ENCODE assay signal across 14 mouse cellular contexts in genomic region chr14:55579511-55580496, GRCm38 (mm10). TPM values are rescaled to one million over a fixed set of nuclear protein-coding genes. Genes with fewer than 3 reads are reported as not detected.
DNase-seq lines count a peak whose midpoint lies in the region; ATAC-seq and TF ChIP-seq lines count a peak whose summit lies in the region.
"Had no signal": no experiment of that assay in that cellular context is flagged by ENCODE, and none has a peak within 500 bp of the region (broad histone marks: within the 10 kb centered on the region; RNA-seq: fewer than 3 reads in every experiment).

No protein-coding gene starts in this region.

- 0 out of 2 replicates have a peak overlapping the region, but pooled peaks have one; percentile 73 for H3K4me2 ChIP-seq in embryonic facial prominence, embryonic 13.5 days
- H3K4me2 ChIP-seq in intestine, embryonic 15.5 days (replicated peaks): peak overlapping the region; percentile 79; the same call in 1 of the 2 replicates
- H3K4me2 ChIP-seq in intestine, embryonic 16.5 days (ENCODE audit: low read depth, low read length): no peak overlapping the region
- H3K4me2 ChIP-seq in liver, embryonic 14.5 days (ENCODE audit: low read depth): peak overlapping the region; percentile 70; the same call in 1 of the 2 replicates

- 0 out of 2 replicates have a peak overlapping the region, but pooled peaks have one; percentile 3 for H3K4me3 ChIP-seq in embryonic facial prominence, embryonic 13.5 days
- H3K4me3 ChIP-seq in embryonic facial prominence, embryonic 10.5 days: no peak overlapping the region
- no peak overlapping the region for H3K4me3 ChIP-seq in intestine, embryonic 15.5 days (replicated peaks)
- H3K4me3 ChIP-seq in intestine, embryonic 16.5 days (ENCODE audit: low read length): no peak overlapping the region
- H3K4me3 ChIP-seq in E14TG2a.4 (replicated peaks; ENCODE audit: low read length): peak overlapping the region; percentile 13; the same call in 1 of the 2 replicates
- no peak overlapping the region for H3K4me3 ChIP-seq in liver, embryonic 14.5 days (ENCODE audit: insufficient read depth in 1 of 2, low read depth in 2 of 2, low read length in 2 of 2)

- H3K36me3 ChIP-seq in embryonic facial prominence, embryonic 13.5 days: peaks cover 26% of the 10 kb centered on the region
- peaks cover 24% of the 10 kb centered on the region for H3K36me3 ChIP-seq in embryonic facial prominence, embryonic 10.5 days (replicated peaks)
- peaks cover 13% of the 10 kb centered on the region for H3K36me3 ChIP-seq in intestine, embryonic 15.5 days
- H3K36me3 ChIP-seq in intestine, embryonic 16.5 days (ENCODE audit: control insufficient read depth, insufficient read depth, low read length): peaks cover 13% of the 10 kb centered on the region
- H3K36me3 ChIP-seq in E14TG2a.4 (ENCODE audit: insufficient read depth, low read length): peaks cover 24% of the 10 kb centered on the region
- peaks cover 3% of the 10 kb centered on the region for H3K36me3 ChIP-seq in liver, embryonic 14.5 days (replicated peaks; ENCODE audit: control insufficient read depth, insufficient read depth, low read depth)

- H3K27me3 ChIP-seq in embryonic facial prominence, embryonic 13.5 days: peaks cover 7% of the 10 kb centered on the region; the same call in 1 of the 2 replicates
- H3K27me3 ChIP-seq in embryonic facial prominence, embryonic 10.5 days (replicated peaks; ENCODE audit: low read depth, poor library complexity, severe bottlenecking): peaks cover 11% of the 10 kb centered on the region
- no peaks in the 10 kb centered on the region for H3K27me3 ChIP-seq in intestine, embryonic 15.5 days (replicated peaks)
- no peaks in the 10 kb centered on the region for H3K27me3 ChIP-seq in intestine, embryonic 16.5 days (replicated peaks; ENCODE audit: control insufficient read depth, insufficient read depth, low read length)
- peaks cover 5% of the 10 kb centered on the region for H3K27me3 ChIP-seq in E14TG2a.4 (ENCODE audit: insufficient read depth, low read length)
- H3K27me3 ChIP-seq in liver, embryonic 14.5 days (ENCODE audit: control insufficient read depth, insufficient read depth, low read length): no peaks in the 10 kb centered on the region
- H3K27me3 ChIP-seq: embryonic facial prominence, embryonic 12.5 days had no signal

- H3K9me3 ChIP-seq in embryonic facial prominence, embryonic 13.5 days: no peaks in the 10 kb centered on the region
- H3K9me3 ChIP-seq in embryonic facial prominence, embryonic 10.5 days: no peaks in the 10 kb centered on the region
- no peaks in the 10 kb centered on the region for H3K9me3 ChIP-seq in intestine, embryonic 15.5 days
- H3K9me3 ChIP-seq in intestine, embryonic 16.5 days (ENCODE audit: control insufficient read depth, low read length): no peaks in the 10 kb centered on the region
- H3K9me3 ChIP-seq in E14TG2a.4 (ENCODE audit: low read length): no peaks in the 10 kb centered on the region
- H3K9me3 ChIP-seq in liver, embryonic 14.5 days (ENCODE audit: control insufficient read depth, low read length): no peaks in the 10 kb centered on the region
- H3K9me3 ChIP-seq: embryonic facial prominence, embryonic 12.5 days had no signal

- TF ChIP-seq EP300 in liver, embryonic 14.5 days (IDR thresholded peaks at IDR 0.05; ENCODE audit: low read depth): no peak

- H3K27ac ChIP-seq in embryonic facial prominence, embryonic 13.5 days: no peak overlapping the region
- H3K27ac ChIP-seq in embryonic facial prominence, embryonic 10.5 days (replicated peaks): no peak overlapping the region
- no peak overlapping the region for H3K27ac ChIP-seq in intestine, embryonic 15.5 days
- H3K27ac ChIP-seq in intestine, embryonic 16.5 days (ENCODE audit: low read length): no peak overlapping the region
- H3K27ac ChIP-seq in liver, embryonic 14.5 days: no peak overlapping the region
- H3K27ac ChIP-seq: embryonic facial prominence, embryonic 12.5 days had no signal

- no peak for DNase-seq in embryonic facial prominence, embryonic 10.5 days (ENCODE audit: low spot score)
- DNase-seq in liver, embryonic 14.5 days (ENCODE audit: low read depth in 3 of 3, low spot score in 3 of 3): no peak
- DNase-seq in thymus, adult 18-20 months: no peak
- DNase-seq in embryo, embryonic 11 days: no peak
- DNase-seq: cerebellum, postnatal 14 days; gastrocnemius, postnatal 25 days; kidney, adult 2 months; lung, adult 18-20 months had no signal

- peaks cover 20% of the 10 kb centered on the region for H3K4me1 ChIP-seq in embryonic facial prominence, embryonic 13.5 days
- H3K4me1 ChIP-seq in embryonic facial prominence, embryonic 10.5 days: peaks cover 36% of the 10 kb centered on the region
- H3K4me1 ChIP-seq in intestine, embryonic 15.5 days (replicated peaks): peaks cover 13% of the 10 kb centered on the region
- peaks cover 18% of the 10 kb centered on the region for H3K4me1 ChIP-seq in intestine, embryonic 16.5 days (ENCODE audit: control insufficient read depth, insufficient read depth, low read length)
- peaks cover 70% of the 10 kb centered on the region for H3K4me1 ChIP-seq in E14TG2a.4 (replicated peaks; ENCODE audit: low read depth, low read length)
- peaks cover 14 to 23% of the 10 kb centered on the region in 2 experiments for H3K4me1 ChIP-seq in liver, embryonic 14.5 days (replicated peaks; ENCODE audit: control insufficient read depth in 2 of 2, insufficient read depth in 2 of 2, low read length in 1 of 2)

- WGBS in embryonic facial prominence, embryonic 13.5 days: 84% methylated on average over 23 of the region's 23 CpGs
- WGBS in embryonic facial prominence, embryonic 10.5 days: 85% methylated on average over 23 of the region's 23 CpGs
- WGBS in intestine, embryonic 15.5 days: 87% methylated on average over 23 of the region's 23 CpGs
- WGBS in intestine, embryonic 16.5 days: 86% methylated on average over 23 of the region's 23 CpGs
- 83% methylated on average over 23 of the region's 23 CpGs for WGBS in liver, embryonic 14.5 days (ENCODE audit: insufficient replicate concordance)

- H3K9ac ChIP-seq in embryonic facial prominence, embryonic 13.5 days: no peak overlapping the region; the same call in 1 of the 2 replicates
- H3K9ac ChIP-seq in intestine, embryonic 15.5 days: no peak overlapping the region
- H3K9ac ChIP-seq in intestine, embryonic 16.5 days (ENCODE audit: low read depth, low read length): no peak overlapping the region
- no peak overlapping the region for H3K9ac ChIP-seq in liver, embryonic 14.5 days (replicated peaks)

- TF ChIP-seq CTCF in E14TG2a.4 (conservative IDR thresholded peaks at IDR 0.05; ENCODE audit: low read length): no peak
- peak; percentile 28; the same call in 1 of the 2 replicates for TF ChIP-seq CTCF in liver, embryonic 14.5 days (IDR thresholded peaks at IDR 0.05; ENCODE audit: low read depth)

- no peak for ATAC-seq in embryonic facial prominence, embryonic 13.5 days (ENCODE audit: insufficient number of reproducible peaks, insufficient read depth, low FRiP score, low TSS enrichment, low read depth)
- ATAC-seq in intestine, embryonic 15.5 days: no peak
- ATAC-seq in intestine, embryonic 16.5 days: no peak
- no peak for ATAC-seq in liver, embryonic 14.5 days (ENCODE audit: insufficient read depth)

RNA-seq across cellular contexts. Expression of gene Psme1, which starts 1.9 kb away (rescaled TPM):
- polyA plus RNA-seq in embryonic facial prominence, embryonic 13.5 days (2015; fragmentation: Nextera tagmentation; extraction: Ambion mirVana): 141 and 152 TPM in 2 replicates
- 105 and 108 TPM in 2 replicates for polyA plus RNA-seq in embryonic facial prominence, embryonic 10.5 days (2016; fragmentation: Nextera tagmentation; extraction: Ambion mirVana)
- polyA plus RNA-seq in intestine, embryonic 15.5 days (2015; fragmentation: Nextera tagmentation; extraction: Ambion mirVana): 197 and 207 TPM in 2 replicates
- 217 and 224 TPM in 2 replicates for polyA plus RNA-seq in intestine, embryonic 16.5 days (2015; fragmentation: Nextera tagmentation; extraction: Ambion mirVana)
- polyA plus RNA-seq in liver, embryonic 14.5 days (2012; rRNA removed): 32.0 and 51.1 TPM in 2 replicates
- polyA plus RNA-seq in liver, embryonic 14.5 days (2014; fragmentation: Nextera tagmentation; extraction: Ambion mirVana): 99.9 and 103 TPM in 2 replicates

RNA-seq across cellular contexts. Expression of gene Fitm1, which starts 4.4 kb away (rescaled TPM):
- polyA plus RNA-seq in embryonic facial prominence, embryonic 13.5 days (2015; fragmentation: Nextera tagmentation; extraction: Ambion mirVana): 4.1 and 5.3 TPM in 2 replicates
- 0.62 and 1.1 TPM in 2 replicates for polyA plus RNA-seq in embryonic facial prominence, embryonic 10.5 days (2016; fragmentation: Nextera tagmentation; extraction: Ambion mirVana)
- 0.49 and 0.72 TPM in 2 replicates for polyA plus RNA-seq in intestine, embryonic 15.5 days (2015; fragmentation: Nextera tagmentation; extraction: Ambion mirVana)
- 0.18 and 0.28 TPM in 2 replicates for polyA plus RNA-seq in intestine, embryonic 16.5 days (2015; fragmentation: Nextera tagmentation; extraction: Ambion mirVana)
- 0.19 and 0.38 TPM in 2 replicates for polyA plus RNA-seq in liver, embryonic 14.5 days (2012; rRNA removed)
- polyA plus RNA-seq in liver, embryonic 14.5 days (2014; fragmentation: Nextera tagmentation; extraction: Ambion mirVana): 0.37 and 0.58 TPM in 2 replicates
- polyA plus RNA-seq: forebrain, embryonic 11.5 days had no signal

RNA-seq across cellular contexts. Expression of gene Emc9, which starts 5.3 kb away (rescaled TPM):
- 4.7 and 4.8 TPM in 2 replicates for polyA plus RNA-seq in embryonic facial prominence, embryonic 13.5 days (2015; fragmentation: Nextera tagmentation; extraction: Ambion mirVana)
- 6.0 and 6.6 TPM in 2 replicates for polyA plus RNA-seq in embryonic facial prominence, embryonic 10.5 days (2016; fragmentation: Nextera tagmentation; extraction: Ambion mirVana)
- polyA plus RNA-seq in intestine, embryonic 15.5 days (2015; fragmentation: Nextera tagmentation; extraction: Ambion mirVana): 9.6 and 11.6 TPM in 2 replicates
- polyA plus RNA-seq in intestine, embryonic 16.5 days (2015; fragmentation: Nextera tagmentation; extraction: Ambion mirVana): 14.0 and 15.6 TPM in 2 replicates
- 19.2 and 20.3 TPM in 2 replicates for polyA plus RNA-seq in liver, embryonic 14.5 days (2012; rRNA removed)
- 32.8 and 33.0 TPM in 2 replicates for polyA plus RNA-seq in liver, embryonic 14.5 days (2014; fragmentation: Nextera tagmentation; extraction: Ambion mirVana)

RNA-seq across cellular contexts. Expression of gene Psme2, which starts 11.1 kb away (rescaled TPM):
- 233 and 267 TPM in 2 replicates for polyA plus RNA-seq in embryonic facial prominence, embryonic 13.5 days (2015; fragmentation: Nextera tagmentation; extraction: Ambion mirVana)
- 173 and 186 TPM in 2 replicates for polyA plus RNA-seq in embryonic facial prominence, embryonic 10.5 days (2016; fragmentation: Nextera tagmentation; extraction: Ambion mirVana)
- 343 and 366 TPM in 2 replicates for polyA plus RNA-seq in intestine, embryonic 15.5 days (2015; fragmentation: Nextera tagmentation; extraction: Ambion mirVana)
- 347 and 368 TPM in 2 replicates for polyA plus RNA-seq in intestine, embryonic 16.5 days (2015; fragmentation: Nextera tagmentation; extraction: Ambion mirVana)
- 36.2 and 56.0 TPM in 2 replicates for polyA plus RNA-seq in liver, embryonic 14.5 days (2012; rRNA removed)
- polyA plus RNA-seq in liver, embryonic 14.5 days (2014; fragmentation: Nextera tagmentation; extraction: Ambion mirVana): 181 and 190 TPM in 2 replicates

RNA-seq across cellular contexts. Expression of gene Rnf31, which starts 11.7 kb away (rescaled TPM):
- polyA plus RNA-seq in embryonic facial prominence, embryonic 13.5 days (2015; fragmentation: Nextera tagmentation; extraction: Ambion mirVana): 17.6 and 21.7 TPM in 2 replicates
- 18.6 and 21.4 TPM in 2 replicates for polyA plus RNA-seq in embryonic facial prominence, embryonic 10.5 days (2016; fragmentation: Nextera tagmentation; extraction: Ambion mirVana)
- polyA plus RNA-seq in intestine, embryonic 15.5 days (2015; fragmentation: Nextera tagmentation; extraction: Ambion mirVana): 15.7 and 16.3 TPM in 2 replicates
- 19.0 and 19.8 TPM in 2 replicates for polyA plus RNA-seq in intestine, embryonic 16.5 days (2015; fragmentation: Nextera tagmentation; extraction: Ambion mirVana)
- 6.2 and 6.5 TPM in 2 replicates for polyA plus RNA-seq in liver, embryonic 14.5 days (2012; rRNA removed)
- 6.6 and 7.6 TPM in 2 replicates for polyA plus RNA-seq in liver, embryonic 14.5 days (2014; fragmentation: Nextera tagmentation; extraction: Ambion mirVana)

Comparison
In these comparisons a context has a peak if more than half of its experiments do, and no peak if none do; other contexts are left out.
1. H3K4me3 ChIP-seq: peak in embryonic facial prominence, embryonic 13.5 days (single experiment) and E14TG2a.4 (single experiment); none in embryonic facial prominence, embryonic 10.5 days (single experiment), intestine, embryonic 15.5 days (single experiment), intestine, embryonic 16.5 days (single experiment) and liver, embryonic 14.5 days (0 of 2).